Mouse (Mus musculus) B cell, adult 2 months (primary cell): ENCODE measurements around the gene Ces1e.
"Not testable (repeated sequence)": the region's sequence is repeated elsewhere in the genome, so short reads cannot be mapped to it uniquely, and the experiment has no call there.

ENCODE experiments used
- DNase-seq, 2 experiments: peaks; one replicate each; pipeline ENCODE4 v3.0.0; 2022

Ces1e gene

GRCm38 (mm10) chr8:93229446-93229845, at the start of gene Ces1e:
Gene Ces1e (minus strand): TSS chr8:93229619.
- DNase-seq = no peak

DNA sequence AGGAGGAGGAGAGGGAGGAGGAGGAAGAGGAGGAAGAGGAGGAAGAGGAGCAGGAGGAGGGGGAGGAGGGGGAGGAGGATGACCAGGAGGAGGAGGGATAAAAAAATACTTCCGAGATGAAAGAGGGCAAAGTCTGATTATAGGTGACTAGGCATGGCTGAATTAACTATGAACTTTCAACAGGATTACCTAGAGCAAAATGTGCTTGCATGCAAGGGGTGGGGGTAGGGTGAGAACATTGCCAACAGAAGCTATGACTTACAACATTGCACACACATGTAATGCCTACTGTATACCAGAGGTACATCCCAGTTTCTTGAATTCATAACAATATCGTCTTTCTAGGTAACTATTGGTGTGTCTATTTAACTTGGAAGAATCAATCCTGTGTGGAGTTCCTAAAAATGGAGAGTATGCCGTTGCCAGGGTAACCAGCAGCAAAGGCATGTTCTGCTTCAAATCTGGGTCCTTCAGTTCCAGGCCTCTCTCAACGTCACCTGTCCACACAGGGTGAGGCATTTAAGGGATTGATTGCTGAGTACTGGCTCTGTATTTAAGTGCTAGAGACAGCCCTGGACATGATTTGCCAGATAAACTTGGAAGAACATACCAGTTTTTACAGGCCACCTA, 48.9 kb upstream of the Ces1e start:
- no peak for DNase-seq

DNA sequence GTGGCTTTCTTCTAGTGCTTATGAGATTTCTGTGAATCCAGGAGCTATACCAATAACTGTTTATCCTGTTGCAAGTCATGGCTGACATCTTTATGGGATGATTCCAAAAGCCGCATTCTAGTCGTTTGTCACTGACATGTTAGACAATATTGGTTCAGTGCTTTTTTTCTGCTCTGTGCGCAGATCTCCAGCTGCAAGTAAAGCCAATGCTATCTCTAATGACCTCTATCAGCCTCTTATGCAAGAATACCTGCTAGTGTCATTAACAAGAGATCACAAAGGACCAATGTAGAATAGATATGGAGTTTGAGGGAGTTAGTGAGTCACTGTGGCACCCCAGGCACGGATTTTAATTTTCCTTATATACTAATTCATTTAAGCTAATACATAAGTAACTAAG, 45.2 kb upstream of the Ces1e start:
- no peak for DNase-seq

DNA sequence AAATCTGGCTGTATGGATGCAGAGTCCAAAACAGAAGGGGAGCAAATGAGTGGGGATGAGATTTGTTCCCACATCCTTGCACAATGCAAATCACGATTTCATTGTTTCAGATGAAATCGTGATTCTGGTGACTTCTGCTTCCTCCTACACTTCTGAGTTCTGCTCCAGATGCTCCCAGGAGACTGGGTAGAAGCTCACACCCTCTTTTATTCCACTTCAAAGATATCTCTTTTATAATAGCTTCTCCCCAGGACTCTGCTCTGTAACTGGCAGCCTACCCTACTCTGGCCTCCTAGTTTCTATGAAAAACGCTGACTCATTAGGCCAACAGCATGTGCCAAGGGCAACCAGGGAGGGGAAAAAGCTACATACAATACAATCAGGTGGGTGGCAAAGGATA, 43.9 kb upstream of the Ces1e start:
- DNase-seq = no peak

DNA sequence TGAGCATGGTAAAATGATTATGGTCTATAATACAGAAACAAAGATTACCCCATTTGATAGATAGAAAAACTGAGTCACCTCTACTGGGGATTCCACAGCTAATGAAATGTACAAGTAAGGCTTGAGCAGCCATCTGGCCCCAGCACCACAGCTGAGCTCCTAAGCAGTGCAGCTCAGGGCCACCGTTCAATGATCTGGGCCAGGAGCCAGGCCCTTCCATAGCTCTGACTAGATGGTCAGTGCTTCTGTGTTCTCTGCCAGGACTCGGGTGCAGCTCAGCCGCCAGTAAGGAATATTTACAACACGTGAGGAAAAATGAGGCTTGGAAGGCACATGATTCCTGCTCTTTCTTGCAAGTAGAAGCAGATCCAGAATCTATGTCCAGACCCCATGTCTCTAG, 43.3 kb upstream of the Ces1e start:
- DNase-seq = no peak

DNA sequence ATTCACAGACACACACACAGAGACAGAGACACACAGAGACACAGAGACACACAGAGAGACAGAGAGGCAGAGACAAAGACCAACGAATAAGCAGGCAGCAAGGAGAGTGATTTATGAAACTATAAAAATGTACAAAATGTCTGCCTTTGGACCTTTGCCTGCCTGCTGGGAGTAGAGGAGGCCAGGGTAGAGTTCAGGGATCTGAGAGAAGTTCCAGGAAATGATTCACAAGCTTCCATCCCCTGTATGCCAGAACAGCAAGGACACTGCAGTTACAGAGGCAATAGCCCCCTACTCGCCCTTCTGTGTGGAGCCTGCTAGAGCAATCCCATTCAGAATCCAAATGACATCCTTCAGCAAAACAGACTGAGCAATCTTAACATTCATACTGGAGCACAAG, 32.0 kb upstream of the Ces1e start:
- no peak for DNase-seq

GRCm38 (mm10) chr8:93252400-93252925, 23.0 kb upstream of the Ces1e start:
- no peak for DNase-seq

DNA sequence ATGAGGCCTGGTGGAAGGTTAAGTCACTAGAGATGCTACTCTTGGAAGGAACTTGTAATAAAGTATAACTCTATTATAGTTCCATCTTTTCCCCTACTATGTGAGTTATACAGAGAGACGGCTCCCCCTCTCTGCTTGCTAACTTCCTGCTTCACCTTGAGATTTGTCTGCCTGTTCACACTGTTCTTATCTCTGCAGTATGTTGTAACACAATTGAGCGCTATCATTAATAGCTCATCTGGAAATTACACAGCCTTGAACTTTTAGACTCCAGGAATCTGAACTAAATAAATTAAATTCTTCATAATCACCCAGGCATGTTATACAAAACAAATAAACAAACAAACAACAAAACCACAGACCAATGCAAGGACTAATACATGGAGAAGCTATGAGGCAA, 16.6 kb upstream of the Ces1e start:
- DNase-seq = no peak

DNA sequence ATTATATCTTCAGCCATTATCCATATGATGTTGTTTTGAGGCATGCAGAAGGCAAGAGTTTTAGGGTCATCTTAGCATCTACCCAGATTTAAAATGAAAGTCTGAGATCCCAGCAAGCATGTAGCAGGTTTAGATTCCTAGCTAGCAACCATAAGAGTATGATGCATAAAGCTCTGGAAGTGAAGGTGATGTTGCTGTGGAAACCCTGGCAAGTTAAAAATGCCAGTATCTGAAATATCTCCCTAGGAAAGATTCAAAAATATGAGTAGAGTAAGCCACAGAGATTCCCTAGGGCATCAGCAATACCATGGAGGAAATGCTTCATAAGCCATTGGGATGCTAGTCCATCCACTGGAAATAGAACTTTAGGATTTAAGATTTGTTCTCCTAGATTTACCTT, 10.5 kb upstream of the Ces1e start:
- no peak for DNase-seq

DNA sequence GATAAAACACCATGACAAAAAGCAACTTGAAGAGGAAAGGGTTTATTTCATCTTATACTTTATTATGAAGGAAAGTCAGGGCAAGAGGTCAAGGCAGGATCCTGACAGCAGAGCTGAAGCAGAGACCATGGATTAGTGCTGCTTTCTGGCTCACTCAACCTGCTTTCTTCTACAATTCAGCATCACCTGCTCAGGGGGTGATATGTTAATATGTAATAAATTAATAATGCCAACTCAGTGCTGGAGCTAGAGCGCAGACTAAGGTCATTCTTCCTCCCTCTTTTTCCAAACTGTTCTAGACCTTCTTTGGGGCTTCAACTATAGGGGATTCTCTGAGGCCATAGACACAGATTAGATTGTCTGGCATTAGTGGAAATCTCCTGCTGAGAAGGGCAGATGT, 6.3 kb upstream of the Ces1e start:
- DNase-seq = no peak

- no peak for DNase-seq
Measured at GRCm38 (mm10) chr8:93234706-93235105, 5.3 kb upstream of the Ces1e start.

DNA sequence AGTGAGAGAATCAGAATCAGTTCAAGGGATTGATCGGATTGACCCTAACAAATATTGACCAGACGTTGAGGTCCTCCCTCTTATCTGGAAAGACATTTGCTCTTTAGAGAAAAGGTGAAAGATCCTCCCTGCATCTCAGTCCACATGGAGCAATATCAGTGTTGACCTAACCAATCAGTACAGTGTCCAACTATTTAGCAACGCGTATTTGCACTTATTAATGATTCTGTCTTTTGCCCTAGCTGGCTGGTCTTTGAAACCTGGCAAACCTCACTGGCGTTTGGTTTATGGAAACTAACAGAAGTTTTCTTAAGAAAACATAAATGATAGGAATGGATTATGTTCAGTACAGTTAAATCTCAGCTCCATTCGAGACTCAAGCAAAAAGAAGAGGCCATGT, 4.6 kb upstream of the Ces1e start:
- no peak for DNase-seq

DNA sequence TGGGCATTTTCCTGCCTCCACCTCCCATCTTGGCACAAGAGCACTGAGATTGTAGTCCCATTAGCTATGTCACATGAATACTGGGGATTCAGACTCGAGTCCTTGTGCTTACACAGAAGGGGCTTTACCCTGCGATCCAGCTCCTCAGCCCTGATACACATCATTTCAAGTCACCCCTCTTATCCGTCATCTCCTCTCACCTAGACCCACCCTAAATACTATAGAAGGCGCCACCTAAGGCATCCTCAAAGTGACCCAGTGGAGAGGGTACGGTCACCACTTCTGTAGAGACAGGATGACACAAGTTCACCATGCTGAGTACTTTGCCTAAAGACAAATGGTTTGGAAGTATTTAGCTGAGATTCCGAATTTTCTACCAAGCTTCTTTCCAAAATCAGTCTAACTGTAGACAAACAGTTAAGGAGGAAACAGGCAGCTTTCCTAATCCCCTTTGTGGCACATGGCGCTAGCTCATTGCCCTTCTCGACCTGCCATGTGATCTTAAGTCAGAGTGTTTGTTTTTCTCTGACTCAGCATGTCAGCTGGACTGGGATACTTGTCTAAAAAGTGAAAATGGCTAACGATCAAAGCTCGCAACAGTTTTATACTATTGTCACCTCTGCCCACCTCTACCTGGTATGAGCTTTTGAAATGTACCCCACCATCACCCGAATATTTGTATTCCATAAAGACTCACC, 597 bp downstream of the Ces1e start:
- DNase-seq = no peak

DNA sequence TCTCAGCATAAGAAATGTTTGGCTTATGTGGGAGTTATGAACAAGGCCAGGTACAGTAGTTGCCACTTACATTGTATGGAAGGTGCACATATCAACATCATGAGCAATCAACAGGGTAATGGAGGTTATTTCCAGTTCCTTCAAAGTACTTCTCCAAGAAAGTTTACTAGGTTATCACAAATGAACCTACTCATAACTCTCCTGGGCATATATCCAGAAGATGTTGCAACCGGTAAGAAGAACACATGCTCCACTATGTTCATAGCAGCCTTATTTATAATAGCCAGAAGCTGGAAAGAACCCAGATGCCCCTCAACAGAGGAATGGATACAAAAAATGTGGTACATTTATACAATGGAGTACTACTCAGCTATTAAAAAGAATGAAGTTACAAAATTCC, 2.9 kb downstream of the Ces1e start:
- DNase-seq = not testable (repeated sequence)

DNA sequence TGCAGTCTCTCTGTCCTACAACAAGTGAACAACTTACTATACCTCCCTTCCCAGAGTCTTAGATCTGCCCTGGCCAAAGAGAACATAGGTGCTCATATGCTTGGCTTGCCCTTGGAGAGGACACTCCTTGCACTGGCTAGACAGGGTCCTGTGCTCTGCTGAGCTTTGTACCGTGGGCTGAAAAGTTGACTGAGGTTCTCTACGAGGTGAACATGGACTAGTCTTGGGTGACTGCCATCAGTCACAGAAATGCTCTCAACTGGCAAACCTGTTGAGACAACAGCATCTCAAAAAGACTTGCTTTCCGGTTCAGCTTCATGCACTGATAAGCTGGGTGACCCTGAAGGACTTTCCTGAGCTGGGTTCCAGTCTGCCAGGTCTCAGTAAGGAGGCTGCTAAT, 7.5 kb downstream of the Ces1e start:
- no peak for DNase-seq

- no peak for DNase-seq
Measured at GRCm38 (mm10) chr8:93217867-93218266, 11.6 kb downstream of the Ces1e start.

GRCm38 (mm10) chr8:93217375-93217774, 12.0 kb downstream of the Ces1e start:
- no peak for DNase-seq

GRCm38 (mm10) chr8:93211091-93211490, 18.3 kb downstream of the Ces1e start:
- DNase-seq = no peak

DNA sequence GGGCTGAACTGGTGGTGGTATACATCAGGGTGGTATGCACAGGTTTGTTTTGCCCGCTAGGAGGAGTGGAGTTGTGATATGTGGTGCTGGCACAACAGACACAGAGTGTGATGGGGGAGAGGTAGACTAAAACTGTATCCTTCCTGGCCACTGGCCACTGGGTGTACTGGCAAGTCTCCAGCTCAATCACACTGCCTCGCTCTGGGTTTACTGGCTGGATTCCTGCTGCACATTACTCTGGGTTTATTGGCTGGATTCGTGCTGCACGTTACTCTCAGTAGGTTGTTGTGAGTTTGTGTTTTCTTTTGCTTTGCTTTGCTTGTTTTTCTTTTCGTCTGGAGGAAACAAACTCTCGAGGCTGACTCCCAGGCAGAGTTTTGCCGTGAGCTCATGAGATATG, 30.3 kb downstream of the Ces1e start:
- DNase-seq = not testable (repeated sequence)

DNA sequence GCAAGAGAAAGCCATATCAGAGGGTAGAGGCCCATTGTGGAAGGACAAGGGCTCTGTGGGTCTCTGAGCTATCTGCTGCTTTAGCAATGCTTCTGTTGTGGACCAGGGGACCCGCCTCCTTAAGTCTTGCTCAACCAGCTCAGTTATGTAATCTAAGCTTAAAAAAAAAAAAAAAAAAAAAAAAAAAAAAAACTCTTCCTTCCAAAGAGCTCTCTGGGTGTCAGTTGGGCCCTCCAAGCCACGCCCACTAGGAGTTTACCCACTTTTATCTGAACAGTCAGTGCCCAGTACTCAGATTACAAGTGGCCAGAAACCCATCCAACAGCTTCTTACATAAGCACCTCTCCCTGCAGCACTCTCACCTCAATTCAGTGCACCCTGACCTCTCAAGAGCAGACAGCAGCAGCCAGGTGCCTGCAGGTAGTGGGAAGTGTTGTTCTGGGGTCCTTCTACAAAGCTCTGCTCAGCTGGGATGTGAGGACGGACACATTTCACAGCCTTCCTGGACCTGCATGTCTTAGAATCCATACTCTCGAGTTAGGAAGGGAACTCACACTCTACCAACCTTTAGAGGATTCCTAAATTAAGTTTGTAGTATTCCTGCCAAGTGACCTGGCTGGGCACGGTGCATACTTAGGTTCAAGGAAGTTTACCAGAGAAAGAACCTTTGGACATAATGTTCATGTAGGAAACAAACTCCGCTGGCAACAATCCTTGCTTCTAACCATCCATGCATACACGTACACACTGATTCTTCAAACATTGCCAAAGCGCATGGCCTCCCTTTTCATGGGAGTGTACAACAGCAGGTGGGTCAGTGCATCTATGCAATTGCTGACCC, 31.5 kb downstream of the Ces1e start, which contains the start of gene Ces1d:
TSS of gene Ces1d (minus strand) at position 154 of the 841 bp plus-strand sequence.
- DNase-seq = no peak

GRCm38 (mm10) chr8:93196436-93196835, 33.0 kb downstream of the Ces1e start:
- no peak for DNase-seq

- no peak for DNase-seq
Measured at GRCm38 (mm10) chr8:93180581-93181129, 48.8 kb downstream of the Ces1e start.

GRCm38 (mm10) chr8:93176593-93176992, 52.8 kb downstream of the Ces1e start:
- DNase-seq = no peak
